Mouse (Mus musculus) testis, postnatal 14 days (tissue): ENCODE data around the gene S1pr5.
A peak's percentile ranks its signal among the peaks of the same experiment; 100 is the strongest.
"Not testable (repeated sequence)": the region's sequence is repeated elsewhere in the genome, so short reads cannot be mapped to it uniquely, and the experiment has no call there.

Experiments used
- DNase-seq: peaks from one replicate; pipeline ENCODE4 v3.0.0; 2021; ENCODE audit warnings: low spot score

The S1pr5 gene

GRCm38 (mm10) chr9:21248326-21248725, at the start of gene S1pr5:
Gene S1pr5 (minus strand): TSS chr9:21248443.
- peak; percentile 8 for DNase-seq

- DNase-seq, result no peak
Measured at GRCm38 (mm10) chr9:21292271-21292670, 44.0 kb upstream of the S1pr5 start.

- DNase-seq, result not testable (repeated sequence)
Measured at GRCm38 (mm10) chr9:21291868-21292267, 43.6 kb upstream of the S1pr5 start.

- peak; percentile 100 for DNase-seq
Measured at GRCm38 (mm10) chr9:21291022-21291787, 43.0 kb upstream of the S1pr5 start, which contains the start of gene Cdkn2d. Gene Cdkn2d (minus strand): TSS chr9:21291407.

GRCm38 (mm10) chr9:21290589-21290988, 42.3 kb upstream of the S1pr5 start:
- no peak for DNase-seq

- DNase-seq, result no peak
Measured at GRCm38 (mm10) chr9:21289337-21289671, 41.1 kb upstream of the S1pr5 start.

- no peak for DNase-seq
Measured at GRCm38 (mm10) chr9:21288404-21289336, 40.4 kb upstream of the S1pr5 start.

- DNase-seq, result peak; percentile 97
Measured at GRCm38 (mm10) chr9:21287571-21288402, 39.5 kb upstream of the S1pr5 start, which contains the start of gene Kri1. Gene Kri1 (minus strand): TSS chr9:21287969.

GRCm38 (mm10) chr9:21286753-21287152, 38.5 kb upstream of the S1pr5 start:
- no peak for DNase-seq

GRCm38 (mm10) chr9:21283994-21284393, 35.8 kb upstream of the S1pr5 start:
- DNase-seq, result no peak

GRCm38 (mm10) chr9:21283591-21283990, 35.3 kb upstream of the S1pr5 start:
- no peak for DNase-seq

- DNase-seq, result no peak
Measured at GRCm38 (mm10) chr9:21277776-21278175, 29.5 kb upstream of the S1pr5 start.

- no peak for DNase-seq
Measured at GRCm38 (mm10) chr9:21276307-21276706, 28.1 kb upstream of the S1pr5 start.

- DNase-seq, result no peak
Measured at GRCm38 (mm10) chr9:21275727-21276126, 27.5 kb upstream of the S1pr5 start.

- no peak for DNase-seq
Measured at GRCm38 (mm10) chr9:21275013-21275710, 26.9 kb upstream of the S1pr5 start.

GRCm38 (mm10) chr9:21274336-21274735, 26.1 kb upstream of the S1pr5 start:
- DNase-seq, result no peak

- DNase-seq, result no peak
Measured at GRCm38 (mm10) chr9:21273520-21274228, 25.4 kb upstream of the S1pr5 start.

GRCm38 (mm10) chr9:21273094-21273493, 24.9 kb upstream of the S1pr5 start:
- DNase-seq, result no peak

GRCm38 (mm10) chr9:21272391-21272790, 24.1 kb upstream of the S1pr5 start:
- DNase-seq, result no peak

- not testable (repeated sequence) for DNase-seq
Measured at GRCm38 (mm10) chr9:21269590-21269989, 21.3 kb upstream of the S1pr5 start.

- DNase-seq, result no peak
Measured at GRCm38 (mm10) chr9:21268305-21268704, 20.1 kb upstream of the S1pr5 start.
